Mouse (Mus musculus): ENCODE data around the gene Slc16a5. TPM values are rescaled to one million over a fixed set of nuclear protein-coding genes. Genes with fewer than 3 reads are reported as not detected.
A peak's percentile ranks its signal among the peaks of the same experiment; 100 is the strongest.

The Slc16a5 gene
- polyA plus RNA-seq, 1 experiment from 2014 or later, result 0.20 TPM

- peaks cover 48% of the 10 kb centered on the region for H3K4me1 ChIP-seq (replicated peaks)
- H3K4me2 ChIP-seq, result peak overlapping the region; percentile 89
- peak overlapping the region; percentile 90 for H3K27ac ChIP-seq (replicated peaks)
- H3K9ac ChIP-seq, result peak overlapping the region; percentile 99
- 16% methylated on average over 8 of the region's 8 CpGs for WGBS
- H3K27me3 ChIP-seq, result no peaks in the 10 kb centered on the region
- H3K36me3 ChIP-seq, result no peaks in the 10 kb centered on the region
- H3K9me3 ChIP-seq, result no peaks in the 10 kb centered on the region
- no peak for ATAC-seq (ENCODE audit: low read depth)
- peak overlapping the region; percentile 100 for H3K4me3 ChIP-seq
Measured at GRCm38 (mm10) chr11:115512407-115513183, 50.3 kb downstream of the Slc16a5 start.

- Histone ChIP-seq H3K4me1 (replicated peaks) (peaks cover 38% of the 10 kb centered on the region), H3K9ac (peak overlapping the region; percentile 99), H3K27ac (replicated peaks) (peak overlapping the region; percentile 90), H3K9me3 (no peaks in the 10 kb centered on the region), H3K4me2 (peak overlapping the region; percentile 89), H3K4me3 (peak overlapping the region; percentile 100), H3K36me3 (no peaks in the 10 kb centered on the region), H3K27me3 (no peaks in the 10 kb centered on the region)
- WGBS, result under 1% methylated on average over 57 of the region's 57 CpGs
- peak; percentile 77 for ATAC-seq (ENCODE audit: low read depth)
Measured at GRCm38 (mm10) chr11:115513271-115514237, 51.3 kb downstream of the Slc16a5 start.

- Histone ChIP-seq H3K27me3 (no peaks in the 10 kb centered on the region), H3K27ac (replicated peaks) (peak within 1 kb of the TSS; percentile 90), H3K4me1 (replicated peaks) (peaks cover 33% of the 10 kb centered on the region), H3K9ac (peak within 1 kb of the TSS; percentile 99), H3K36me3 (no peaks in the 10 kb centered on the region), H3K9me3 (no peaks in the 10 kb centered on the region), H3K4me2 (peak within 1 kb of the TSS; percentile 89), H3K4me3 (peak within 1 kb of the TSS; percentile 100)
- WGBS, result under 1% methylated on average over 24 of the region's 24 CpGs
- ATAC-seq (ENCODE audit: low read depth), result peak; percentile 96
Measured at GRCm38 (mm10) chr11:115514238-115514663, 52.0 kb downstream of the Slc16a5 start, which contains the start of gene Jpt1. Jpt1 (minus strand) TSS chr11:115514387.

GRCm38 (mm10) chr11:115515021-115515420, 52.7 kb downstream of the Slc16a5 start:
- Histone ChIP-seq H3K4me1 (replicated peaks) (peaks cover 27% of the 10 kb centered on the region), H3K9ac (no peak overlapping the region), H3K9me3 (no peaks in the 10 kb centered on the region), H3K4me2 (no peak overlapping the region), H3K27ac (replicated peaks) (no peak overlapping the region), H3K4me3 (no peak overlapping the region), H3K36me3 (no peaks in the 10 kb centered on the region), H3K27me3 (no peaks in the 10 kb centered on the region)
- no peak for ATAC-seq (ENCODE audit: low read depth)
- WGBS, result 75% methylated on average over 6 of the region's 6 CpGs

GRCm38 (mm10) chr11:115516942-115517341, 54.7 kb downstream of the Slc16a5 start:
- Histone ChIP-seq H3K4me2 (no peak overlapping the region), H3K4me3 (no peak overlapping the region), H3K36me3 (peaks cover 5% of the 10 kb centered on the region), H3K4me1 (replicated peaks) (peaks cover 8% of the 10 kb centered on the region), H3K9ac (no peak overlapping the region), H3K27me3 (no peaks in the 10 kb centered on the region), H3K27ac (replicated peaks) (no peak overlapping the region), H3K9me3 (no peaks in the 10 kb centered on the region)
- 88% methylated on average over 5 of the region's 5 CpGs for WGBS
- ATAC-seq (ENCODE audit: low read depth), result no peak

- no peak overlapping the region for H3K9ac ChIP-seq
- H3K36me3 ChIP-seq, result peaks cover 16% of the 10 kb centered on the region
- H3K4me3 ChIP-seq, result no peak overlapping the region
- H3K27ac ChIP-seq (replicated peaks), result no peak overlapping the region
- WGBS, result 72% methylated on average over 9 of the region's 9 CpGs
- ATAC-seq (ENCODE audit: low read depth), result no peak
- no peaks in the 10 kb centered on the region for H3K4me1 ChIP-seq (replicated peaks)
- H3K4me2 ChIP-seq, result no peak overlapping the region
- H3K27me3 ChIP-seq, result no peaks in the 10 kb centered on the region
- no peaks in the 10 kb centered on the region for H3K9me3 ChIP-seq
Measured at GRCm38 (mm10) chr11:115518693-115519092, 56.4 kb downstream of the Slc16a5 start.

- Histone ChIP-seq H3K27ac (replicated peaks) (no peak overlapping the region), H3K4me3 (no peak overlapping the region), H3K9ac (no peak overlapping the region), H3K4me2 (no peak overlapping the region), H3K36me3 (peaks cover 24% of the 10 kb centered on the region), H3K27me3 (no peaks in the 10 kb centered on the region), H3K4me1 (replicated peaks) (no peaks in the 10 kb centered on the region), H3K9me3 (no peaks in the 10 kb centered on the region)
- WGBS, result 91% methylated on average over 3 of the region's 3 CpGs
- no peak for ATAC-seq (ENCODE audit: low read depth)
Measured at GRCm38 (mm10) chr11:115519581-115519980, 57.3 kb downstream of the Slc16a5 start.

- Histone ChIP-seq H3K4me1 (replicated peaks) (no peaks in the 10 kb centered on the region), H3K27ac (replicated peaks) (no peak overlapping the region), H3K9ac (no peak overlapping the region), H3K36me3 (peaks cover 31% of the 10 kb centered on the region), H3K27me3 (no peaks in the 10 kb centered on the region), H3K9me3 (no peaks in the 10 kb centered on the region), H3K4me3 (no peak overlapping the region), H3K4me2 (no peak overlapping the region)
- ATAC-seq (ENCODE audit: low read depth), result no peak
- WGBS, result 77% methylated on average over 2 of the region's 2 CpGs
Measured at GRCm38 (mm10) chr11:115520218-115520617, 57.9 kb downstream of the Slc16a5 start.

GRCm38 (mm10) chr11:115521080-115521479, 58.8 kb downstream of the Slc16a5 start:
- H3K36me3 ChIP-seq, result peaks cover 39% of the 10 kb centered on the region
- no peak overlapping the region for H3K4me2 ChIP-seq
- no peaks in the 10 kb centered on the region for H3K27me3 ChIP-seq
- WGBS, result 84% methylated on average over 4 of the region's 4 CpGs
- no peaks in the 10 kb centered on the region for H3K9me3 ChIP-seq
- ATAC-seq (ENCODE audit: low read depth), result no peak
- H3K9ac ChIP-seq, result no peak overlapping the region
- H3K4me1 ChIP-seq (replicated peaks), result no peaks in the 10 kb centered on the region
- no peak overlapping the region for H3K4me3 ChIP-seq
- H3K27ac ChIP-seq (replicated peaks), result no peak overlapping the region

GRCm38 (mm10) chr11:115522238-115522637, 60.0 kb downstream of the Slc16a5 start:
- no peak overlapping the region for H3K4me2 ChIP-seq

GRCm38 (mm10) chr11:115522703-115523102, 60.4 kb downstream of the Slc16a5 start:
- H3K4me2 ChIP-seq, result no peak overlapping the region
- 66% methylated on average over 2 of the region's 2 CpGs for WGBS
- H3K36me3 ChIP-seq, result peaks cover 56% of the 10 kb centered on the region
- H3K27me3 ChIP-seq, result no peaks in the 10 kb centered on the region
- ATAC-seq (ENCODE audit: low read depth), result no peak
- H3K27ac ChIP-seq (replicated peaks), result no peak overlapping the region
- H3K9me3 ChIP-seq, result no peaks in the 10 kb centered on the region
- no peaks in the 10 kb centered on the region for H3K4me1 ChIP-seq (replicated peaks)
- H3K9ac ChIP-seq, result no peak overlapping the region
- no peak overlapping the region for H3K4me3 ChIP-seq

More at GRCm38 (mm10) chr11:115522238-115522637, 60.0 kb downstream of the Slc16a5 start:
- Histone ChIP-seq H3K9me3 (no peaks in the 10 kb centered on the region), H3K27me3 (no peaks in the 10 kb centered on the region), H3K27ac (replicated peaks) (no peak overlapping the region), H3K9ac (no peak overlapping the region), H3K4me1 (replicated peaks) (no peaks in the 10 kb centered on the region), H3K36me3 (peaks cover 51% of the 10 kb centered on the region), H3K4me3 (no peak overlapping the region)
- ATAC-seq (ENCODE audit: low read depth), result no peak
- 92% methylated on average over 2 of the region's 2 CpGs for WGBS

All from neural tube, embryonic 13.5 days (tissue).